Mouse (Mus musculus) CH12.LX (cell line): ENCODE measurements at regions not wholly inside any gene's neighbourhood (a gene's known extent, or its start where the extent isn't known, plus 50 kb on each side); places are given as distances from the start of the nearest gene placed in this dataset.

Experiments
- DNase-seq: peaks from one replicate; pipeline ENCODE4 v3.0.0-alpha.2; 2013; ENCODE audit errors: extremely low read depth
- H3K27ac ChIP-seq: 2 replicates; pipeline ENCODE4 v1.5.1; 2012; ENCODE audit warnings: low read depth, mild to moderate bottlenecking, control low read depth, moderate library complexity; ENCODE audit not compliant: insufficient read depth
- H3K27me3 ChIP-seq: replicated peaks from 2 replicates; pipeline ENCODE3; 2012; ENCODE audit warnings: inconsistent platforms
- H3K36me3 ChIP-seq, 2 experiments: replicated peaks in 1 of 2; 2 replicates each; pipeline versions ENCODE3 to v1.6.1; 2012; ENCODE audit warnings: inconsistent platforms in 1 of 2, low read length in 1 of 2, mild to moderate bottlenecking in 1 of 2, mixed read lengths in 1 of 2, moderate library complexity in 1 of 2; ENCODE audit not compliant: control insufficient read depth in 1 of 2, insufficient read depth in 1 of 2
- H3K4me1 ChIP-seq, 2 experiments: 2 replicates each; pipeline ENCODE4 v1.6.1; 2012; ENCODE audit warnings: inconsistent platforms in 1 of 2, moderate library complexity in 1 of 2; ENCODE audit not compliant: insufficient read depth in 2 of 2, control insufficient read depth in 1 of 2
- H3K4me2 ChIP-seq: 2 replicates; pipeline ENCODE4 v1.6.1; 2012; ENCODE audit warnings: low read depth, mild to moderate bottlenecking, control low read depth; ENCODE audit not compliant: poor library complexity, insufficient read depth, severe bottlenecking
- H3K4me3 ChIP-seq, 3 experiments: fragments of 150-350 bp in 1 of 3; sonication (generic) in 1 of 3; replicated peaks in 1 of 3; 2 replicates each; pipeline versions ENCODE3 to v1.5.1; 2011 to 2012; ENCODE audit warnings: low read depth in 2 of 3, low read length in 2 of 3, mild to moderate bottlenecking in 2 of 3, moderate library complexity in 2 of 3, control low read depth in 1 of 3, improper control_type of control experiment in 1 of 3, inconsistent platforms in 1 of 3, mixed read lengths in 1 of 3; ENCODE audit not compliant: poor library complexity in 1 of 3
- H3K79me2 ChIP-seq: replicated peaks from 2 replicates; pipeline ENCODE4 v1.6.1; 2012; ENCODE audit warnings: mild to moderate bottlenecking, moderate library complexity; ENCODE audit not compliant: control insufficient read depth, poor library complexity, insufficient read depth, severe bottlenecking; ENCODE audit errors: extremely low read depth
- H3K9ac ChIP-seq: 2 replicates; pipeline ENCODE4 v1.6.1; 2012; ENCODE audit warnings: low read depth, mild to moderate bottlenecking, control low read depth, moderate library complexity; ENCODE audit not compliant: insufficient read depth
- H3K9me3 ChIP-seq: replicated peaks from 2 replicates; pipeline ENCODE3; 2012; ENCODE audit warnings: low read length, inconsistent platforms, mixed read lengths
- CHD1 ChIP-seq: IDR thresholded peaks from 2 replicates; pipeline ENCODE4 v1.6.1; 2012; ENCODE audit warnings: low read depth, low read length, improper control_type of control experiment, inconsistent platforms
- CHD2 ChIP-seq: IDR thresholded peaks from 2 replicates; pipeline ENCODE4 v1.6.1; 2011; ENCODE audit warnings: low read length, improper control_type of control experiment
- CTCF ChIP-seq, 2 experiments: IDR thresholded peaks in 1 of 2; conservative IDR thresholded peaks in 1 of 2; 2 replicates each; pipeline ENCODE4 v1.5.1; 2011 to 2012; ENCODE audit warnings: low read depth in 2 of 2, low read length in 2 of 2, improper control_type of control experiment in 1 of 2, inconsistent platforms in 1 of 2, mild to moderate bottlenecking in 1 of 2, moderate library complexity in 1 of 2
- E2F4 ChIP-seq: IDR thresholded peaks from 2 replicates; pipeline ENCODE4 v1.6.1; 2011; ENCODE audit warnings: low read depth, low read length, improper control_type of control experiment; ENCODE audit not compliant: insufficient replicate concordance
- ELF1 ChIP-seq: IDR thresholded peaks from 2 replicates; pipeline ENCODE4 v1.6.1; 2014; ENCODE audit warnings: low read depth, mild to moderate bottlenecking, inconsistent platforms, low read length, improper control_type of control experiment
- ETS1 ChIP-seq: conservative IDR thresholded peaks from 2 replicates; pipeline ENCODE4 v1.6.1; 2012; ENCODE audit warnings: low read depth, mild to moderate bottlenecking, inconsistent platforms, low read length, improper control_type of control experiment, moderate library complexity
- IRF4 ChIP-seq: IDR thresholded peaks from 2 replicates; pipeline ENCODE4 v1.6.1; 2014; ENCODE audit warnings: low read depth, mild to moderate bottlenecking, inconsistent platforms, low read length, improper control_type of control experiment
- JUN ChIP-seq: IDR thresholded peaks from 2 replicates; pipeline ENCODE4 v1.6.1; 2011; ENCODE audit warnings: low read depth, mild to moderate bottlenecking, low read length, improper control_type of control experiment, moderate library complexity; ENCODE audit not compliant: insufficient read depth
- JUND ChIP-seq: conservative IDR thresholded peaks from 2 replicates; pipeline ENCODE4 v1.6.1; 2011; ENCODE audit warnings: low read depth, low read length, improper control_type of control experiment
- KAT2A ChIP-seq: IDR thresholded peaks from 2 replicates; pipeline ENCODE4 v1.6.1; 2012; ENCODE audit warnings: low read length, improper control_type of control experiment, inconsistent platforms; ENCODE audit not compliant: insufficient replicate concordance
- MAZ ChIP-seq: IDR thresholded peaks from 2 replicates; pipeline ENCODE4 v1.6.1; 2012; ENCODE audit warnings: low read depth, mild to moderate bottlenecking, inconsistent platforms, low read length, improper control_type of control experiment, moderate library complexity
- MEF2A ChIP-seq: IDR thresholded peaks from 2 replicates; pipeline ENCODE4 v1.6.1; 2014; ENCODE audit warnings: low read depth, mild to moderate bottlenecking, inconsistent platforms, low read length, improper control_type of control experiment, borderline replicate concordance
- MXI1 ChIP-seq: IDR thresholded peaks from 2 replicates; pipeline ENCODE4 v1.6.1; 2011; ENCODE audit warnings: mild to moderate bottlenecking, low read depth, low read length, improper control_type of control experiment
- MYC ChIP-seq: IDR thresholded peaks from 2 replicates; pipeline ENCODE4 v1.6.1; 2011; ENCODE audit warnings: low read depth, mild to moderate bottlenecking, improper control_type of control experiment, low read length
- NRF1 ChIP-seq: IDR thresholded peaks from 2 replicates; pipeline ENCODE4 v1.6.1; 2014; ENCODE audit warnings: low read depth, mild to moderate bottlenecking, inconsistent platforms, low read length, improper control_type of control experiment, moderate library complexity
- POLR2AphosphoS2 ChIP-seq: IDR thresholded peaks from 2 replicates; pipeline ENCODE4 v1.6.1; 2011; ENCODE audit warnings: low read depth, low read length, improper control_type of control experiment
- RAD21 ChIP-seq: IDR thresholded peaks from 2 replicates; pipeline ENCODE4 v1.6.1; 2011; ENCODE audit warnings: low read depth, mild to moderate bottlenecking, low read length, improper control_type of control experiment, moderate library complexity
- RCOR1 ChIP-seq: conservative IDR thresholded peaks from 2 replicates; pipeline ENCODE4 v1.6.1; 2012; ENCODE audit warnings: low read depth, mild to moderate bottlenecking, inconsistent platforms, low read length, improper control_type of control experiment
- SIN3A ChIP-seq: IDR thresholded peaks from 2 replicates; pipeline ENCODE4 v1.6.1; 2012; ENCODE audit warnings: low read length, improper control_type of control experiment, inconsistent platforms
- SMC3 ChIP-seq: IDR thresholded peaks from 2 replicates; pipeline ENCODE4 v1.6.1; 2011; ENCODE audit warnings: low read depth, low read length, improper control_type of control experiment
- TCF12 ChIP-seq: IDR thresholded peaks from 2 replicates; pipeline ENCODE4 v1.6.1; 2014; ENCODE audit warnings: low read depth, mild to moderate bottlenecking, inconsistent platforms, low read length, improper control_type of control experiment
- USF1 ChIP-seq: IDR thresholded peaks from 2 replicates; pipeline ENCODE4 v1.6.1; 2014; ENCODE audit warnings: low read depth, mild to moderate bottlenecking, inconsistent platforms, low read length, improper control_type of control experiment
- USF2 ChIP-seq: conservative IDR thresholded peaks from 2 replicates; pipeline ENCODE4 v1.6.1; 2011; ENCODE audit warnings: low read depth, low read length, improper control_type of control experiment
- ZC3H11A ChIP-seq: IDR thresholded peaks from 2 replicates; pipeline ENCODE4 v1.6.1; 2012; ENCODE audit warnings: low read depth, mild to moderate bottlenecking, inconsistent platforms, low read length, improper control_type of control experiment
- ZNF384 ChIP-seq: IDR thresholded peaks from 2 replicates; pipeline ENCODE4 v1.6.1; 2012; ENCODE audit warnings: low read depth, low read length, improper control_type of control experiment, inconsistent platforms
- dilution Hi-C: fragments of 300-500 bp; cut with MboI; formaldehyde crosslinking; loops from 2 replicates; pipeline ENCODE4 v1.14.3; 2020; ENCODE audit warnings: low sequenced_read_pairs; ENCODE audit not compliant: extremely low pct_unique_long_range_greater_than_20kb, extremely low pct_ligation_motif_present
- in situ Hi-C: fragments of 300-500 bp; cut with MboI; formaldehyde crosslinking; loops from 3 replicates; pipeline ENCODE4 v1.14.3; 2019; ENCODE audit warnings: low sequenced_read_pairs, low pct_ligation_motif_present, low pct_unique_long_range_greater_than_20kb, mixed read lengths

DNA sequence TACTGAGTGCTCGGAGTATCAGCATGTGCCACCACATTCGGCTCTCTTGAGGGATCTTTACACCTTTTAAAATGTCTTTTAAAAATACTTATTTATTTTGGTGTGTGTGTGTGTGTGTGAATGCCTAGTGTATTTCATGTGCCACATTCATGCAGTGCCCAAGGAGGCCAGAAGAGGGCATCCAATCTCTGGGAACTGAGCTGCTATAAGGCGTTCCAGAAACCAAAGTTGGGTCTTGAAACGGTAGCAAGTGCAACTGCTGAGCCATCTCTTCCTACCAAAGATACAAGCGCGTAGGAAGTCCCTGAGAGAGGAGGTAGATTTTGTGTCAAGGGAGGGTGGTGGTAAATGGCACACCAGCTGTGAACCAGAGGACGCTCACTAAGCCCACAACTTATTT lies 57.2 kb upstream of the Osbpl8 start:
- in situ Hi-C loops (loop anchor here (5.0 to 25.0 kb wide), 2 partner anchors 115 to 530 kb away; no protein-coding TSS in a partner anchor), dilution Hi-C loops (no loop called here)
- peaks cover 2% of the 10 kb centered on the region for H3K27me3 ChIP-seq
- no peak overlapping the region for H3K27ac ChIP-seq
- H3K79me2 ChIP-seq: no peaks in the 10 kb centered on the region
- peaks cover 5 to 29% of the 10 kb centered on the region in 2 experiments; a peak in 3 of 4 replicates for H3K4me1 ChIP-seq
- peak overlapping the region; percentile 16; the same call in 1 of the 2 replicates for H3K4me2 ChIP-seq
- DNase-seq: peak; percentile 84
- TF ChIP-seq MAZ (no peak), MXI1 (no peak), CTCF (conservative IDR thresholded peaks at IDR 0.05 in 1 of 2, IDR thresholded peaks at IDR 0.05 in 1 of 2; ENCODE audit: low read depth in 2 of 2, low read length in 2 of 2) (peak; percentile 57 to 87; a peak in 3 of 4 replicates), KAT2A (no peak), JUN (no peak), USF1 (no peak), SMC3 (peak; percentile 76), E2F4 (no peak), JUND (0 out of 2 replicates have a peak, but pooled peaks have one; percentile 37), MYC (no peak), ELF1 (0 out of 2 replicates have a peak, but pooled peaks have one; percentile 19), IRF4 (peak; percentile 45; the same call in 1 of the 2 replicates), ZNF384 (no peak; the same call in 1 of the 2 replicates), NRF1 (no peak), USF2 (no peak), SIN3A (peak; percentile 27; the same call in 1 of the 2 replicates), MEF2A (no peak), POLR2AphosphoS2 (no peak), TCF12 (no peak; the same call in 1 of the 2 replicates), RAD21 (peak; percentile 90), RCOR1 (no peak), CHD1 (no peak), ZC3H11A (peak; percentile 49), CHD2 (no peak), ETS1 (0 out of 2 replicates have a peak, but pooled peaks have one; percentile 25)
- no peak overlapping the region for H3K9ac ChIP-seq
- H3K36me3 ChIP-seq: no peaks in the 10 kb centered on the region
- H3K4me3 ChIP-seq: no peak overlapping the region
- H3K9me3 ChIP-seq: peaks cover 4% of the 10 kb centered on the region
